In genomic region chr6:53069976-53070575, GRCm38 (mm10) we compare ENCODE assay signal across 16 mouse cellular contexts. TPM values are rescaled to one million over a fixed set of nuclear protein-coding genes. Genes with fewer than 3 reads are reported as not detected.
DNase-seq lines count a peak whose midpoint lies in the region; ATAC-seq lines count a peak whose summit lies in the region.
"Had no signal": no experiment of that assay in that cellular context is flagged by ENCODE, and none has a peak within 500 bp of the region (broad histone marks: within the 10 kb centered on the region; RNA-seq: fewer than 3 reads in every experiment).

No protein-coding gene starts in this region.

- WGBS in heart, embryonic 12.5 days = 16% methylated on average over 5 of the region's 5 CpGs
- WGBS in heart, embryonic 10.5 days = 21% methylated on average over 5 of the region's 5 CpGs

- peak overlapping the region; percentile 48 for H3K27ac ChIP-seq in heart, embryonic 12.5 days (ENCODE audit: poor library complexity, severe bottlenecking)
- H3K27ac ChIP-seq in heart, embryonic 10.5 days = no peak overlapping the region
- H3K27ac ChIP-seq: embryonic facial prominence, embryonic 13.5 days; limb, embryonic 13.5 days; midbrain, embryonic 12.5 days had no signal

- ATAC-seq in heart, embryonic 12.5 days (ENCODE audit: insufficient number of reproducible peaks, low FRiP score) = no peak
- ATAC-seq: hindbrain, embryonic 16.5 days; liver, postnatal 0 days had no signal

- peak overlapping the region; percentile 40 for H3K4me2 ChIP-seq in heart, embryonic 12.5 days
- H3K4me2 ChIP-seq: embryonic facial prominence, embryonic 13.5 days; limb, embryonic 13.5 days; midbrain, embryonic 12.5 days had no signal

- peaks cover 22% of the 10 kb centered on the region for H3K4me1 ChIP-seq in heart, embryonic 12.5 days (replicated peaks)
- H3K4me1 ChIP-seq in heart, embryonic 10.5 days = peaks cover 25% of the 10 kb centered on the region

- no peaks in the 10 kb centered on the region for H3K9me3 ChIP-seq in heart, embryonic 12.5 days (replicated peaks)
- H3K9me3 ChIP-seq in heart, embryonic 10.5 days = no peaks in the 10 kb centered on the region
- H3K9me3 ChIP-seq: embryonic facial prominence, embryonic 13.5 days; limb, embryonic 13.5 days; midbrain, embryonic 12.5 days had no signal

- no peaks in the 10 kb centered on the region for H3K36me3 ChIP-seq in heart, embryonic 12.5 days
- no peaks in the 10 kb centered on the region for H3K36me3 ChIP-seq in heart, embryonic 10.5 days
- H3K36me3 ChIP-seq: embryonic facial prominence, embryonic 13.5 days; limb, embryonic 13.5 days; midbrain, embryonic 12.5 days had no signal

- no peak overlapping the region for H3K9ac ChIP-seq in heart, embryonic 12.5 days
- H3K9ac ChIP-seq: embryonic facial prominence, embryonic 13.5 days; limb, embryonic 13.5 days; liver, postnatal 0 days; midbrain, embryonic 12.5 days had no signal

- DNase-seq in heart, embryonic 10.5 days (ENCODE audit: low spot score) = no peak
- DNase-seq in cerebellum, adult 11-12 months = peak; percentile 42
- peak; percentile 63 to 80 for DNase-seq in cerebellum, postnatal 14 days
- peak; percentile 39 for DNase-seq in retina, postnatal 1 day
- no peak for DNase-seq in thymus, postnatal 25 days
- no peak for DNase-seq in thymus, adult 18-20 months
- DNase-seq: adrenal gland, postnatal 25 days; kidney, adult 2 months; liver, postnatal 0 days; lung, postnatal 4 days; spleen, adult 18-20 months had no signal

- no peak overlapping the region for H3K4me3 ChIP-seq in heart, embryonic 12.5 days
- no peak overlapping the region; the same call in 1 of the 2 replicates for H3K4me3 ChIP-seq in heart, embryonic 10.5 days
- H3K4me3 ChIP-seq: embryonic facial prominence, embryonic 13.5 days; limb, embryonic 13.5 days; midbrain, embryonic 12.5 days had no signal

- peaks cover 3% of the 10 kb centered on the region; the same call in 1 of the 2 replicates for H3K27me3 ChIP-seq in heart, embryonic 12.5 days (replicated peaks)
- peaks cover 42% of the 10 kb centered on the region for H3K27me3 ChIP-seq in heart, embryonic 10.5 days (ENCODE audit: insufficient read depth, poor library complexity, severe bottlenecking)

RNA-seq across cellular contexts. Expression of gene Jazf1, which starts 1.6 kb away (rescaled TPM):
- polyA plus RNA-seq in heart, embryonic 12.5 days (2016; fragmentation: Nextera tagmentation; extraction: Ambion mirVana) = 11.5 and 13.7 TPM in 2 replicates
- polyA plus RNA-seq in heart, embryonic 10.5 days (2016; fragmentation: Nextera tagmentation; extraction: Ambion mirVana) = 6.4 and 9.4 TPM in 2 replicates

Comparison
In these comparisons a context has a peak if more than half of its experiments do, and no peak if none do; other contexts are left out.
1. DNase-seq: peak in cerebellum, adult 11-12 months (single experiment), cerebellum, postnatal 14 days (2 of 2) and retina, postnatal 1 day (single experiment); none in heart, embryonic 10.5 days (single experiment), thymus, postnatal 25 days (single experiment) and thymus, adult 18-20 months (0 of 2).